Mouse (Mus musculus) midbrain, embryonic 12.5 days (tissue): ENCODE measurements around the gene Nsdhl. TPM values are rescaled to one million over a fixed set of nuclear protein-coding genes. Genes with fewer than 3 reads are reported as not detected.
A peak's percentile ranks its signal among the peaks of the same experiment; 100 is the strongest.

ENCODE experiments used
- ATAC-seq: fragments of 200-750 bp; cut with Nextera tagmentation; 2 replicates; pipeline ENCODE4 v1.8.0; 2017; ENCODE audit warnings: low read depth, moderate TSS enrichment, moderate library complexity; ENCODE audit not compliant: low FRiP score
- H3K27ac ChIP-seq: fragments of 300-500 bp; sonication (generic); replicated peaks from 2 replicates; pipeline ENCODE4 v1.5.1; 2016; ENCODE audit warnings: mild to moderate bottlenecking
- H3K27me3 ChIP-seq: fragments of 300-500 bp; sonication (generic); 2 replicates; pipeline ENCODE4 v1.6.1; 2016; ENCODE audit warnings: mild to moderate bottlenecking
- H3K36me3 ChIP-seq: fragments of 300-500 bp; sonication (generic); 2 replicates; pipeline ENCODE4 v1.6.1; 2016
- H3K4me1 ChIP-seq: fragments of 300-500 bp; sonication (generic); 2 replicates; pipeline ENCODE4 v1.6.1; 2016
- H3K4me2 ChIP-seq: fragments of 300-500 bp; sonication (generic); replicated peaks from 2 replicates; pipeline ENCODE4 v1.6.1; 2016; ENCODE audit warnings: mild to moderate bottlenecking, moderate library complexity
- H3K4me3 ChIP-seq: fragments of 300-500 bp; sonication (generic); 2 replicates; pipeline ENCODE4 v1.5.1; 2016; ENCODE audit warnings: mild to moderate bottlenecking
- H3K9ac ChIP-seq: fragments of 300-500 bp; sonication (generic); replicated peaks from 2 replicates; pipeline ENCODE4 v1.6.1; 2016; ENCODE audit warnings: mild to moderate bottlenecking, moderate library complexity
- H3K9me3 ChIP-seq: fragments of 300-500 bp; sonication (generic); 2 replicates; pipeline ENCODE4 v1.6.1; 2016; ENCODE audit warnings: mild to moderate bottlenecking
- WGBS: fragments of 180-500 bp; shearing (Covaris S2); methylation state at CpG from one replicate; pipeline ENCODE4 v1.1.7; 2016; 5-methylcytosine and 5-hydroxymethylcytosine counted together
- polyA plus RNA-seq: library from polyadenylated mRNA; unstranded; fragments of >200 nt; fragmentation: Nextera tagmentation; extraction: Ambion mirVana; gene quantifications from 2 replicates; pipeline ENCODE4 v1.2.1, GENCODE M21; 2016

Nsdhl gene
- polyA plus RNA-seq: 38.5 and 43.0 TPM in 2 replicates

DNA sequence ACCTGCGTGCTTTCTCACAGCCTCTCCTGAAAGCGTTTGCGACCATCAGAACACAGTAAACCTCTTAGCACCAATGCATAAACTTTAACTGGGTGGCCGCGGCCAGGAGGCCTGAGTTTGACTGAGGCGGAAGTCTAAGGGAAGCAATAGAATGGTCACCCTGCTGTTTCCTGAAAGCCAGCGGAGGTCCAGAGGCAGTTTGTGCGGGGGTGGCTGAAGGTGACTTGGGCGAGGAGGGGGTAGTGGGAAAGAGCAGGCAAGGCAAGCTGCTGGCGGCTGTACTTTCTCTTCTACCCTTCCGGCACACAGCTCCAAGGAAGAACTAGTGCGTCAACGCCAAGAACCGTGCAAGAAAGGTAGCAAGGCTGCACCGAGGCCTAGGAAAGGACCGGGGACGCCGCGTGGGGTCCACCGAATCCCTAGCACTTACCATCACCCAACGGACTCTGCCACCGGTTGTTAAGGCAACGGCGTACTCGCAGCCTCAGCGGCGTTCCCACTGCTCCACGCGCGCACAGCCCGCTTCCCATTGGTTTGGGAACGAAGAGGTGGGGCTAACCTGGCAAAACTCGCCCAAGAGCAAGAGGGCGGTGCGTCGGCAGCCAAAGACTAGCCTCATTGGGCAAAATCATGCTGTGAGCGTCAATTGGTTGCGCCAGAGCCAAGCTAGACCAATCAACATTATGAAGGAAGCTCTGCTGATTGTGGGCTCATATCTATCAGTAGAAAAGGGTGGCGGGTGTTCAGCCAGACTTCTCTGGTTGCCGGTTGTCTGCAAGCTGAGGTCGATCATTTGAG, at the start of gene Nsdhl, which contains the start of gene Cetn2:
TSS of gene Nsdhl (plus strand) at position 674 of the 798 bp plus-strand sequence.
TSS of gene Cetn2 (minus strand) at position 528 of the 798 bp plus-strand sequence.
- 24% methylated on average over 41 of the region's 41 CpGs for WGBS
- peak; percentile 99 for ATAC-seq
- H3K4me3 ChIP-seq: peak within 1 kb of the TSS; percentile 53
- H3K36me3 ChIP-seq: no peaks in the 10 kb centered on the region
- H3K9me3 ChIP-seq: no peaks in the 10 kb centered on the region
- peak within 1 kb of the TSS; percentile 68 for H3K27ac ChIP-seq
- H3K4me1 ChIP-seq: peaks cover 16% of the 10 kb centered on the region
- peak within 1 kb of the TSS; percentile 60 for H3K4me2 ChIP-seq
- H3K9ac ChIP-seq: peak within 1 kb of the TSS; percentile 62
- H3K27me3 ChIP-seq: no peaks in the 10 kb centered on the region

GRCm38 (mm10) chrX:72895388-72896054, 22.8 kb upstream of the Nsdhl start:
- no peaks in the 10 kb centered on the region for H3K36me3 ChIP-seq
- H3K9ac ChIP-seq: no peak overlapping the region
- no peak overlapping the region for H3K4me3 ChIP-seq
- H3K4me2 ChIP-seq: peak overlapping the region; percentile 17; the same call in 1 of the 2 replicates
- peaks cover 6% of the 10 kb centered on the region; the same call in 1 of the 2 replicates for H3K4me1 ChIP-seq
- no peaks in the 10 kb centered on the region for H3K27me3 ChIP-seq
- peak overlapping the region; percentile 82 for H3K27ac ChIP-seq
- H3K9me3 ChIP-seq: no peaks in the 10 kb centered on the region
- peak; percentile 96 for ATAC-seq
- WGBS: 45% methylated on average over 5 of the region's 5 CpGs

DNA sequence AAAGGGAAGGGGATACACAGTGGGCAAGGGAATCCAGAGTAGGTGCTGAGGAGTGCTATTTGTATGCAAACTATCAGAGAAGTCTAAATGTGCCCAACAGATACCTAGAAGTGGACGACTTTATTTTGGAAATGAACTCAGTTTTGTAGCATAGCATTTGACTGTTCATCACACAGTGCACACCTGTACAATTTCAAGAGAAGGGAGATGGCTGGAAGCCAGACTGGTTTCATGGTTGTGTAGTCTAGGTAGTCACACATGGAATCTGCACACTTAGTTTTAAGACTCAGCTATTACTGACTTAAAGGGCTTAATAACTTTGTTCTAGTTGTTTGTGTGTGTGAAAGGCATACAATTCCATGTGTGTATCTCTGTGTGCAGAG, 22.3 kb upstream of the Nsdhl start:
- no peak overlapping the region; the same call in 1 of the 2 replicates for H3K4me2 ChIP-seq
- H3K4me1 ChIP-seq: peaks cover 6% of the 10 kb centered on the region; the same call in 1 of the 2 replicates
- no peaks in the 10 kb centered on the region for H3K36me3 ChIP-seq
- no peak overlapping the region for H3K9ac ChIP-seq
- H3K27ac ChIP-seq: peak overlapping the region; percentile 82
- H3K9me3 ChIP-seq: no peaks in the 10 kb centered on the region
- H3K4me3 ChIP-seq: no peak overlapping the region
- WGBS: 38% methylated on average over 1 of the region's 1 CpGs
- no peaks in the 10 kb centered on the region for H3K27me3 ChIP-seq
- no peak for ATAC-seq

DNA sequence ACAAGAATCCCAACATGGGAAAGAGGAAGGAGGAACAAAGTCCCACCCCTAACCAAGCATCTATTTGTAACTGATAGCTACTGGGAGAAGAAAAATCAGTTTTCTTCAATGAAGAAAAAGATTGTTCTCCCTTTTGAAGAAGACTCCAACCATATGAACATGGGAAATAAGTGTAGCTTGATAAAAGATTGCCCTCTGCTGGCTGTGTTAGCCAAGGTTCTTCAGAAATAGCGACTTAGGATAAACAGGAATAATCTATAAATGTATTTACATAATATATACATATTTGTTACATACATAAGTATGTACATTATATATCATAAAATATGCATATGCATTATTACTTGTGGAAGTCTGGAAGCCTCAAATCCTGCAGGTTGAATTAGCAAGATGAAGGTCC, 15.8 kb upstream of the Nsdhl start:
- no peak for ATAC-seq
- H3K9ac ChIP-seq: no peak overlapping the region
- H3K27me3 ChIP-seq: no peaks in the 10 kb centered on the region
- no peak overlapping the region for H3K4me2 ChIP-seq
- no peak overlapping the region for H3K4me3 ChIP-seq
- no peaks in the 10 kb centered on the region for H3K4me1 ChIP-seq
- H3K36me3 ChIP-seq: no peaks in the 10 kb centered on the region
- no peak overlapping the region for H3K27ac ChIP-seq
- H3K9me3 ChIP-seq: no peaks in the 10 kb centered on the region
- 35% methylated on average over 1 of the region's 1 CpGs for WGBS

DNA sequence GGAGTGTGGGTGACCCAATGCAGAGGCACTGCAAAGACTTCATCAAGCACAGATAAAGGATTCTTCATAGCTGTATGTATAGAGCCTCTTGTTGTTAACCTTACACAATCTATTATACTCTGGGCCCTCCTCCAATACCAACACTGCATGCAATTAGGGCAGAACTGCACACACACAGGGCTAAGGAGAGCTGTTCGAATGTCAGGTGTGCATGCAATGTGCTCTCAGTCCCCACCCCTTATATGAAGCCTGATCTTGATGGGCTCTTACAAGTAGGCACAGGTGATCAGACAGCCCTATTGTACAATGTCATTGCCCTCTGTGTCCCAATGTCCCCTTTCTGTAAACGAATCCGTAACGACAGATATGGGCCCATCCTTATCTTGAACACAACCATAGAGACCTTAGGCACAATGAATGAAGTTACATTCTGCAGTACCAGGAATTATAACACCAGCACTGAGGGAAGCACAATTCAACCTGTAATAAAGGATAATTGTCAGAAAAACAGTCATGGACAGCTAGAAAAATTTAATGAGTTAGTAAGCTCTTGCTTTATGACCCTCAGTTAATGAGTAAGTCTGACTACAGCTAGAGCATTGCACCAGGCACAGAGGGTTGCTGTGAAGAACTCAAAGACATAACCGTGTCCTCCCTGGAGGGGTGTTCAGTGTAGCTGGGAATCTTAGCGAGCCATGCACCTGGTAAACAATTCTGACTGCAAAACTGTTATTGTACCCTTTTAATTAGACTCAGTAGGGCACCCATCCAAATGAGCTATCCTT, 10.5 kb upstream of the Nsdhl start:
- Histone ChIP-seq H3K9me3 (no peaks in the 10 kb centered on the region), H3K27ac (no peak overlapping the region), H3K4me2 (no peak overlapping the region), H3K4me1 (no peaks in the 10 kb centered on the region), H3K4me3 (no peak overlapping the region), H3K27me3 (no peaks in the 10 kb centered on the region), H3K9ac (no peak overlapping the region), H3K36me3 (no peaks in the 10 kb centered on the region)
- ATAC-seq: peak; percentile 44; the same call in 1 of the 2 replicates
- whole genome bisulfite sequencing: 81% methylated on average over 6 of the region's 6 CpGs

DNA sequence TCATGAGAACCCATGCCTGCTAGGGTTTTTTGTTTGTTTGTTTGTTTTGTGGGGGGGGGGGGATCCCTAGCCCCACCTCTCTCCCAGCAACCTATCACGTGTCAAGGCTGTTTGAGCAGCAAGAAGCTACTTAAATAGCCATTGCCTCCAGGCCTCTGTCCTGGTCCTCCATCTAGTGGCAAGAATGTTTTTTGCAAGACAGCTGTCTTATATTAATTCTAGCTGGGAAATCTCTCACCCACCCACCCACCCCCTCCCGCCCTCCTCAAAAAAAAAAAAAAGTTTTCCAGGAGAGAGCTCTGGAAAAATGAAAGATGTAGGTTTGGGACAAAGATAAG, 10.0 kb upstream of the Nsdhl start:
- peak; percentile 78 for ATAC-seq
- Histone ChIP-seq H3K4me3 (no peak overlapping the region), H3K4me2 (no peak overlapping the region)

GRCm38 (mm10) chrX:72911611-72912010, 6.7 kb upstream of the Nsdhl start:
- Histone ChIP-seq H3K9ac (no peak overlapping the region), H3K27me3 (no peaks in the 10 kb centered on the region), H3K4me1 (no peaks in the 10 kb centered on the region), H3K27ac (no peak overlapping the region), H3K4me2 (no peak overlapping the region), H3K4me3 (no peak overlapping the region), H3K9me3 (no peaks in the 10 kb centered on the region), H3K36me3 (no peaks in the 10 kb centered on the region)
- no peak for ATAC-seq
- 75% methylated on average over 1 of the region's 1 CpGs for WGBS

More for the DNA sequence above, 10.0 kb upstream of the Nsdhl start:
- no peaks in the 10 kb centered on the region for H3K9me3 ChIP-seq
- H3K27ac ChIP-seq: no peak overlapping the region
- WGBS: 20% methylated on average over 2 of the region's 2 CpGs
- H3K36me3 ChIP-seq: no peaks in the 10 kb centered on the region
- no peaks in the 10 kb centered on the region for H3K4me1 ChIP-seq
- no peak overlapping the region for H3K9ac ChIP-seq
- no peaks in the 10 kb centered on the region for H3K27me3 ChIP-seq

DNA sequence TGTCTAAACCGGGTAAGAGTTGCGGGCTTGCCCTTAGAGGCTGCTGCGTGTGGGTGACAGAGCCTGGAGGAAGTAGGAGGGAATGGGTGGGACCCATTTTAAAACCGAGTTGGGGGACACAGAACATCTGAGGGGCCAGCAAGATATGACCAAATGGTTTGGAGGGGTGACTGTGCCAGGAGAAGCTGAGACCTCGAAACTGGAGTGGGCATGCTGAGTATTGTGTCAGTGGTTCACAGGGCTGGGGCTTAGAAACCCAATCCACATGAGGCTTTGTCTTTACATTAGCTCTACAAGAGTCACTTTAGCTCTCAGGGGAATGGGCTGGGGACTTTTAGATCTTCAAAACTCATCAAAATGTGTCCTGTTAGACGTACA, 314 bp downstream of the Nsdhl start:
- H3K27me3 ChIP-seq: no peaks in the 10 kb centered on the region
- WGBS: 22% methylated on average over 6 of the region's 6 CpGs
- peaks cover 16% of the 10 kb centered on the region for H3K4me1 ChIP-seq
- no peaks in the 10 kb centered on the region for H3K9me3 ChIP-seq
- peak overlapping the region; percentile 62 for H3K9ac ChIP-seq
- H3K36me3 ChIP-seq: no peaks in the 10 kb centered on the region
- peak overlapping the region; percentile 68 for H3K27ac ChIP-seq
- ATAC-seq: no peak
- H3K4me2 ChIP-seq: peak overlapping the region; percentile 60
- peak overlapping the region; percentile 53 for H3K4me3 ChIP-seq

- no peak for ATAC-seq
- WGBS: 79% methylated on average over 2 of the region's 2 CpGs
- Histone ChIP-seq H3K27me3 (no peaks in the 10 kb centered on the region), H3K4me1 (peaks cover 16% of the 10 kb centered on the region), H3K9ac (no peak overlapping the region), H3K4me2 (no peak overlapping the region), H3K27ac (no peak overlapping the region), H3K9me3 (no peaks in the 10 kb centered on the region), H3K4me3 (no peak overlapping the region), H3K36me3 (peaks cover 3% of the 10 kb centered on the region; the same call in 1 of the 2 replicates)
These were observed 3.0 kb downstream of the Nsdhl start for GRCm38 (mm10) chrX:72921391-72921790.

DNA sequence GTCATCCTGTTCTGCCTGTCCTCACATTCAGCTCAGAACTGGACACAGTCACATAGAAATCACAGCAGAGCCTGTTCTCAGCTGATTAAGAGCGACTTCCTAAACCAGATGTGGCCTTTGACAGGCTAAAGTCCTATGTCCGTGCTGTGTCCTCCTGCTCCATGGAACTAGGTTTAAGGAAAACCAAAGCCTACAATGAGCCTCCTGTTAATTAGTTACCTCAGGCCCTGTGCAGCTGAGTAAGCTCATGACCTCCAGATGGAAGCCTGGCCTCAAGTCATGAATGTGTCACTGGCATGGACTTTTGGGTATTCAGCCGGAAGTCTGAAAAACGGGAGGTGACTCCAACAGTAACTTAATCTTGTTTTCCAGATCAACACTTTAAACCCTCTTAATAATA, 35.1 kb downstream of the Nsdhl start:
- no peak overlapping the region for H3K4me3 ChIP-seq
- WGBS: 73% methylated on average over 4 of the region's 4 CpGs
- no peak overlapping the region for H3K4me2 ChIP-seq
- H3K9me3 ChIP-seq: no peaks in the 10 kb centered on the region
- no peak overlapping the region for H3K27ac ChIP-seq
- H3K27me3 ChIP-seq: no peaks in the 10 kb centered on the region
- H3K9ac ChIP-seq: no peak overlapping the region
- H3K36me3 ChIP-seq: peaks cover 42% of the 10 kb centered on the region
- ATAC-seq: no peak
- no peaks in the 10 kb centered on the region for H3K4me1 ChIP-seq

GRCm38 (mm10) chrX:72956486-72956885, 38.1 kb downstream of the Nsdhl start:
- no peaks in the 10 kb centered on the region for H3K9me3 ChIP-seq
- 90% methylated on average over 4 of the region's 4 CpGs for WGBS
- no peak overlapping the region for H3K4me2 ChIP-seq
- H3K4me3 ChIP-seq: no peak overlapping the region
- H3K4me1 ChIP-seq: no peaks in the 10 kb centered on the region
- H3K9ac ChIP-seq: no peak overlapping the region
- no peaks in the 10 kb centered on the region for H3K27me3 ChIP-seq
- peaks cover 35% of the 10 kb centered on the region for H3K36me3 ChIP-seq
- H3K27ac ChIP-seq: no peak overlapping the region
- no peak for ATAC-seq

GRCm38 (mm10) chrX:72960431-72960830, 42.1 kb downstream of the Nsdhl start:
- H3K9ac ChIP-seq: no peak overlapping the region
- H3K27ac ChIP-seq: no peak overlapping the region
- peaks cover 27% of the 10 kb centered on the region for H3K36me3 ChIP-seq
- H3K4me2 ChIP-seq: no peak overlapping the region
- H3K4me1 ChIP-seq: no peaks in the 10 kb centered on the region
- no peaks in the 10 kb centered on the region for H3K9me3 ChIP-seq
- no peaks in the 10 kb centered on the region for H3K27me3 ChIP-seq
- ATAC-seq: no peak
- WGBS: 87% methylated on average over 4 of the region's 4 CpGs
- H3K4me3 ChIP-seq: no peak overlapping the region
